Mouse (Mus musculus): ENCODE data around the gene Mei1. TPM values are rescaled to one million over a fixed set of nuclear protein-coding genes. Genes with fewer than 3 reads are reported as not detected.

Gene Mei1
- polyA plus RNA-seq, 1 experiment from 2014 or later = not detected

DNA sequence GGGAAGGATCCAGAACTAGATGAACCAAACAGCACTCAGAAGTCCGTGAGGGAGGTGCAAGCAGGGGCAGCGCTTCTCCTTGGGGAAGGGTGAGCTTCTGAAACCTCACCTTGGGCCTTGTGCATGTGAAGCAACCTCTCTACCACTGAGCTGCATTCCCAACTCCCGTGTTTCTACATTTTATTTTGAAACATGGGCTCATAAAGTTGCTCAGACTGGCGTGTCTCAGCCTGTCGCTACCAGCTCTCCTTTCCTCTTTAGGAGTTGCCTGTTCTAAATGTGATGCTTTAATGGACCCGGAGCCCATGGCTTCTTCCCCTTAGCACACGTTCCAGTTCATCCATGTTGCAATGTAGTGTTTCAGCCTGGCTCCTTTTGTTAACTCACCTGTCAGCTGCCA is 82.6 kb downstream of the Mei1 start:
- ATAC-seq (ENCODE audit: low read depth) = no peak
- 90% methylated on average over 7 of the region's 7 CpGs for WGBS

DNA sequence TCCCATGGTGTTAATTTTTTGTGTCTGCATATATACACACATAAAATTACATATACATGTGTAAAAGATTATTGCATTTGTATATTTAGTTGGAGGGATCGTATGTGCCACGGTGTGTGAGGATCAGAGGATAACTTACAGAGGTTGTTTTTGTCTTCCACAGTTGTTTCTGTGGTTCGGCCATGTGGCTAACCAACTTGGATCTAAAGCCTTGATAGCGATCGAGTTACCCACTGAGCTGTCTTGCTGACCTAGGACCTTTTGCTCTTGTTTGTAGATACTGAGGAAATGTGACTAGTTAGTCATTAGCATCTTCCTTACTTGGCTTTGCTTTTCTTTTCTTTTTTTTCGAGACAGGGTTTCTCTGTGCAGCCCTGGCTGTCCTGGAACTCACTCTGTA is 86.5 kb downstream of the Mei1 start:
- Histone ChIP-seq H3K9ac (replicated peaks; ENCODE audit: low read depth, low read length) (no peak overlapping the region), H3K36me3 (ENCODE audit: control insufficient read depth, insufficient read depth, low read length) (0 out of 2 replicates have a peak, but pooled peaks cover 2% of the 10 kb centered on the region), H3K27ac (ENCODE audit: low read depth, low read length) (no peak overlapping the region), H3K27me3 (ENCODE audit: control insufficient read depth, insufficient read depth, low read length) (no peaks in the 10 kb centered on the region), H3K9me3 (ENCODE audit: control insufficient read depth, low read length) (no peaks in the 10 kb centered on the region), H3K4me2 (ENCODE audit: low read depth, low read length) (no peak overlapping the region), H3K4me3 (ENCODE audit: low read depth, low read length) (no peak overlapping the region), H3K4me1 (ENCODE audit: control insufficient read depth, insufficient read depth, low read length) (peaks cover 10% of the 10 kb centered on the region; the same call in 1 of the 2 replicates)
- WGBS = 93% methylated on average over 6 of the region's 6 CpGs
- ATAC-seq (ENCODE audit: low read depth) = no peak

More for the DNA sequence above, 82.6 kb downstream of the Mei1 start:
- Histone ChIP-seq H3K9me3 (ENCODE audit: control insufficient read depth, low read length) (no peaks in the 10 kb centered on the region), H3K27me3 (ENCODE audit: control insufficient read depth, insufficient read depth, low read length) (no peaks in the 10 kb centered on the region), H3K4me2 (ENCODE audit: low read depth, low read length) (no peak overlapping the region), H3K9ac (replicated peaks; ENCODE audit: low read depth, low read length) (no peak overlapping the region), H3K36me3 (ENCODE audit: control insufficient read depth, insufficient read depth, low read length) (0 out of 2 replicates have a peak, but pooled peaks cover 3% of the 10 kb centered on the region), H3K4me3 (ENCODE audit: low read depth, low read length) (no peak overlapping the region), H3K27ac (ENCODE audit: low read depth, low read length) (no peak overlapping the region), H3K4me1 (ENCODE audit: control insufficient read depth, insufficient read depth, low read length) (peaks cover 14% of the 10 kb centered on the region)

DNA sequence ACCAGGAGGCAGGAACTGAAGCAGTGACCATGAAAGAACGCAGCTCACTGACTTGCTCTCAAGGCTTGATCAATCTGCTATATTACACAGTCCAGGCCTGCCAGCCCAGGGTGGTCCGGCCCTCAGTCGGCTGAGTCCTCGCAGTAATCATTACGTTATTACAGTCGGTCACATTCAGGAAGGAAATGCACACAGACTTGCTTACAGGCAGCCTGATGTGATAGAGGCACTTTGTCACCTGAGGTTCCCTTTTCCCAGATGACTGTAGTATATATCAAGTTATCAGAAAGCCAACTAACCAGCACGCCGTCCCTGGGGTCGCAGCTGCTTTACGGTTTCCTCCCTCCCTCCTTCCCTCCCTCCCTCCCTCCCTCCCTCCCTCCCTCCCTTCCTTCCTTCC is 87.1 kb downstream of the Mei1 start:
- Histone ChIP-seq H3K36me3 (ENCODE audit: control insufficient read depth, insufficient read depth, low read length) (no peaks in the 10 kb centered on the region), H3K27ac (ENCODE audit: low read depth, low read length) (no peak overlapping the region), H3K4me3 (ENCODE audit: low read depth, low read length) (no peak overlapping the region), H3K9me3 (ENCODE audit: control insufficient read depth, low read length) (no peaks in the 10 kb centered on the region), H3K4me2 (ENCODE audit: low read depth, low read length) (no peak overlapping the region), H3K9ac (replicated peaks; ENCODE audit: low read depth, low read length) (no peak overlapping the region), H3K4me1 (ENCODE audit: control insufficient read depth, insufficient read depth, low read length) (peaks cover 9% of the 10 kb centered on the region; the same call in 1 of the 2 replicates), H3K27me3 (ENCODE audit: control insufficient read depth, insufficient read depth, low read length) (no peaks in the 10 kb centered on the region)
- WGBS = 56% methylated on average over 10 of the region's 10 CpGs
- ATAC-seq (ENCODE audit: low read depth) = no peak

DNA sequence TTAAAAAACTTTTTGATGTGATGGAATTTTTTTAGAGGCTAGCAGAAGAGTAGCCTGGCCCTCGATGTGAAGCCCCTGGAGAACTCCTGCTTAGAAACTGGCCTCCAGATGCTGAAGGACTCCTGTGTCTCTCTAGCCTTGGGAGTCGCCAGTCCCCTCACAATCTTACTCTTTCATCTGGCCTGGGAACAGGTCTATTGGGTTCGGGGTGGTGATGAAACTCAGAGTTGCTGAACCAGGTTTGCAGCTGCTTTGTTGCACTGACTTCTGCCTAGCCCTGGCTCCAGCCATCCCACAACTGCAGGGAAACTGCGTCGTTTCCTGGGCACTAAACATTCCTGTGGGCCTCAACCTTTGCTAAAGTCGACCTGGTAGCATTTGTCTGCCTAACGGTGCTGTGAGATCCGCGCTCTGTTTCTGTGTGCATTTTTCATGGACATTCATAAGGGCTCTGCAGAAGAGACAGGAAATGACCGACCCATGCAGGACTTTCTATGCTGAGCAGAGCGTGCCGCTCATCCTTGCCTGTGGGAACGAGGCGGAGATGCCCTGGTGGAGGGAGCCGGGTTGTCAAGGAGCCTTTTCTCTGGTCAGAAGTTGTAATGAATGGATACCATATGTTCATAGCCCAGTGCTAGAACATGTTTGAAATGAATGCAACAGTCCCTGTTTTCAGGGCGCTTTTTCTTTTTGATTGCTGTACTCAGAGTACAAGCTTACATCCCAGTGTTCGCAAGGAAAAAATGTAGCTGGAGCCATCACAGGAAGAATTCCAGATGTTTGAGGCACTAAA is 88.6 kb downstream of the Mei1 start:
- H3K4me2 ChIP-seq (ENCODE audit: low read depth, low read length) = no peak overlapping the region
- H3K27me3 ChIP-seq (ENCODE audit: control insufficient read depth, insufficient read depth, low read length) = no peaks in the 10 kb centered on the region
- H3K4me3 ChIP-seq (ENCODE audit: low read depth, low read length) = no peak overlapping the region
- H3K36me3 ChIP-seq (ENCODE audit: control insufficient read depth, insufficient read depth, low read length) = no peaks in the 10 kb centered on the region
- H3K9me3 ChIP-seq (ENCODE audit: control insufficient read depth, low read length) = no peaks in the 10 kb centered on the region
- no peak overlapping the region for H3K27ac ChIP-seq (ENCODE audit: low read depth, low read length)
- ATAC-seq (ENCODE audit: low read depth) = no peak
- peaks cover 9% of the 10 kb centered on the region; the same call in 1 of the 2 replicates for H3K4me1 ChIP-seq (ENCODE audit: control insufficient read depth, insufficient read depth, low read length)
- H3K9ac ChIP-seq (replicated peaks; ENCODE audit: low read depth, low read length) = no peak overlapping the region
- 64% methylated on average over 17 of the region's 17 CpGs for whole genome bisulfite sequencing

DNA sequence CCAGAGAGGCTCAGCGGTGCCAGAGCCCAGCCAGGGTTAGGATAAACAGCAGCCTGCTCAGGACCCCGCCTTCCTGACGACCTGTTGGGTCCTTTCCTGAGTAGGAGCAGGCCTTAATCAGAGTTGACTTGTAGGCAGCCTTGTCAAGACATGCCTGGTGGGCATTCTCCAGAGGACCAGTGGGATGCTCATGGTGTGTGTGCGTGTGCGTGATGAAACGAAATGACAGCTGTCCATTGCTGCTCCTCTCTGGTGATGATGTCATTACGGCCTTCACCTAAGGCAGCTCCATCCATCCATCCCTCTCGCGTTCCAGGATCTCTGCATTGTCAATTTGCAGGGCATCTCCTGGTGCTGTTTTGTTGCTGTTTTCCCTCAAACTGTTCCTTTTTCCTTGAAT is 89.7 kb downstream of the Mei1 start:
- Histone ChIP-seq H3K4me3 (ENCODE audit: low read depth, low read length) (no peak overlapping the region), H3K36me3 (ENCODE audit: control insufficient read depth, insufficient read depth, low read length) (no peaks in the 10 kb centered on the region), H3K27ac (ENCODE audit: low read depth, low read length) (no peak overlapping the region), H3K9ac (replicated peaks; ENCODE audit: low read depth, low read length) (no peak overlapping the region), H3K27me3 (ENCODE audit: control insufficient read depth, insufficient read depth, low read length) (no peaks in the 10 kb centered on the region), H3K9me3 (ENCODE audit: control insufficient read depth, low read length) (no peaks in the 10 kb centered on the region), H3K4me1 (ENCODE audit: control insufficient read depth, insufficient read depth, low read length) (peaks cover 12% of the 10 kb centered on the region; the same call in 1 of the 2 replicates), H3K4me2 (ENCODE audit: low read depth, low read length) (no peak overlapping the region)
- WGBS = 86% methylated on average over 9 of the region's 9 CpGs
- no peak for ATAC-seq (ENCODE audit: low read depth)

DNA sequence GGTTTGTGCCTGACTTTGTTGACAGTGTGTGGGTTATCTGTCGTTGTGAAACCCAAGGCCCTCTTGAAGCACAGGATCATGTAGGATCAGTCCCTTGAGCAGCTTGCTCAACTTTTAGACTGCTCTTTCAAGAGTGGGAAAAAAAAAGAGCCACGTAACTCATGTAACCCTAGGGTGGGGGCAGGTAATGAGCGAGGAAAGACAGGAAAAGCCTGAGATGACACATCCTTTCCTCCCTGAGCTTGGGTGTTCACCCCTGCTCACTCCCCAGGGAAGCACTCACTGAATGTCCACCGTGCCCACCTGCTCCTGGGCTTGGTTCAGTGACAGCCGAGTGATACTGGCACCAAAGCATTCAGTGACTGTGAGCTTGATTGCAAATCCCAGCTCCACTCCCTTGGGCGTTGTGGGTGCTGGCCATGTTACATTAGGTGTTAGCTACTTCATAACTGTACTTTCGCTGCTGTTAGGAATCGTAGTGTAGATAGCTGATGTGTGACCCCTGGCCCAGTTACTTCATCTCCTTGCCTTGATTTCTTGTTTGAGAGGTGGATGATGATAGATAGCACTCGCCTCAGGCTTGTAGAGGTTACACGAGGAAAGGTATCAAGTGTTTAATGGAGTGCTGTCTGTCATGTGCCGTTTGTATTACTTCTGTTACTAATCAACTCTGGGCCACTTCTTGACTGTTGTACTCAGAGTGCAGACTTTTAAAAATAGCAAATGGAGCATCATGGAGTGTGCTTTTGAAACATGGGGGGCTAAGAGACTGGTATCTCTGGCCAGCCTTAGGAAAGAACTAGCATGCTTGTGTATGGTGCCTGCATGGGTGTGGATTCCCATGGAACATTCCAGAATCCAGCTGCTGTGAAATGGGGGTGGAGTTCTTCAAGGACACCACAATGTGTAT is 91.2 kb downstream of the Mei1 start:
- Histone ChIP-seq H3K4me3 (ENCODE audit: low read depth, low read length) (no peak overlapping the region), H3K9ac (replicated peaks; ENCODE audit: low read depth, low read length) (no peak overlapping the region), H3K9me3 (ENCODE audit: control insufficient read depth, low read length) (no peaks in the 10 kb centered on the region), H3K27me3 (ENCODE audit: control insufficient read depth, insufficient read depth, low read length) (no peaks in the 10 kb centered on the region), H3K4me2 (ENCODE audit: low read depth, low read length) (no peak overlapping the region), H3K4me1 (ENCODE audit: control insufficient read depth, insufficient read depth, low read length) (peaks cover 16% of the 10 kb centered on the region), H3K27ac (ENCODE audit: low read depth, low read length) (no peak overlapping the region), H3K36me3 (ENCODE audit: control insufficient read depth, insufficient read depth, low read length) (no peaks in the 10 kb centered on the region)
- ATAC-seq (ENCODE audit: low read depth) = no peak
- WGBS = 81% methylated on average over 11 of the region's 11 CpGs

DNA sequence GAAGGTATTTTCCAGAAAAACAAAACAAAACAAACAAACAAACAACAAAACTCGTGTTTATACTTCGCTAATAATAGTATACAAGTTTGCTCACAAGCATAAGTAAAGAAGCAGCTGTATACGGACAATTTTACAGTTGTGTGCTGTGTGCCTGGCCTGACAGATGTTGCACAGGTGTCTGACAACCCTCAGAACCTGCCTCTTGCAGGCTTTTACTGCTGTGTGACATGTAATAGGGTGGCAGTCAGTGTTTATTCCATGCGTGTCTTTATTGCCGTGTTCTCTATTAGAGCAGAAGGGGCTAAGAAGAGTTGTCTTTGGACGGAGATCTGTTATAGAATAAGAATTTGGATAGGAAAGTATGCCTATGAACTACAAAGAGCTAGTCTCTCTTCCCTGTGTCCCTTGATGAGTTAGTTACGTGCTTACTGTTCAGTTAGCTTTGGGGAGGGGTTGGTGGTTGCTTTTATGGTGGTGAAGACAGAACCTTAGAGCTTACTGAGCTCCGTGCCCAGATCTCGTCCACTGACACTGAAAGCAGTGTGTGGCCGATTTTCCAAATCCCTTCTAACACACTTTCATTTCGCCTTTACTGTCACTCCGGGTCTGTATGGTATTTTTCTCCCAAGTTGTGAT is 92.3 kb downstream of the Mei1 start:
- Histone ChIP-seq H3K27ac (ENCODE audit: low read depth, low read length) (no peak overlapping the region), H3K4me2 (ENCODE audit: low read depth, low read length) (no peak overlapping the region), H3K9ac (replicated peaks; ENCODE audit: low read depth, low read length) (no peak overlapping the region), H3K4me3 (ENCODE audit: low read depth, low read length) (no peak overlapping the region), H3K4me1 (ENCODE audit: control insufficient read depth, insufficient read depth, low read length) (peaks cover 27% of the 10 kb centered on the region), H3K9me3 (ENCODE audit: control insufficient read depth, low read length) (no peaks in the 10 kb centered on the region), H3K27me3 (ENCODE audit: control insufficient read depth, insufficient read depth, low read length) (no peaks in the 10 kb centered on the region), H3K36me3 (ENCODE audit: control insufficient read depth, insufficient read depth, low read length) (no peaks in the 10 kb centered on the region)
- 84% methylated on average over 12 of the region's 12 CpGs for WGBS
- ATAC-seq (ENCODE audit: low read depth) = no peak

DNA sequence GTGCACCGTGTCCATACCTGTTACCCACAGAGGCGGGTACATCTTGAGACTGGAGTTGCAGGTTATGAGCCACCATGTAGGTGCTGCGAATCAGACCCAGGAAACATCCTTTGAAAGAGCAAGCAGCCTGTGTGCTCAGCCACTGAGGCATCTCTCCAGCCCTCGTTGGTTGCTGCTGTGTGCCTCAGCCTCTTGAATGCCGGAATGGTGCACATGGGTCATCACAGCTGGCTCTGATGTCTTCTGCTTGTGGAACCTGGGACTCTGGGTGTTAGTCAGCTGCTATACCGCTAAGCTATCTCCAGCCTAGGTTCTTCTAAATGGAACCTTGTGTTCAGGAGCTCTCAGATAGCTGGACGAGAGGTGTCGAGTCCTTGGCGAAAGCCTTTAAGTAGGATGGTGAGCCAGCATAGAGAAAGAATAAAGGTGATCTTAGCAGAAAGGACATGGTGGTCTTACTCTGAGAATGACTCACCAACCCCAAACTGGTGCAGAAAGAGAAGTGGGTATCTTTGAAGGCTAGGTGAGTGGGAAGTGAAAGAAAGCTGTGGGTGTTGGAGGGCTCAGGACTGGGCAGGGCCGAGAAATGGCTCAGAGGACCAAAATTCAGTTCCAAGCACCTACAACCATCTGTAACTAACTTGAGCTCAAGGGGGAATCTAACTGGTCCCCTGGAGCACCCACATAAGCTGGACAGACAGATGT is 93.7 kb downstream of the Mei1 start:
- Histone ChIP-seq H3K27ac (ENCODE audit: low read depth, low read length) (no peak overlapping the region), H3K4me1 (ENCODE audit: control insufficient read depth, insufficient read depth, low read length) (peaks cover 33% of the 10 kb centered on the region)
- ATAC-seq (ENCODE audit: low read depth) = no peak

More for the DNA sequence above, 93.7 kb downstream of the Mei1 start:
- Histone ChIP-seq H3K4me2 (ENCODE audit: low read depth, low read length) (no peak overlapping the region), H3K9me3 (ENCODE audit: control insufficient read depth, low read length) (no peaks in the 10 kb centered on the region), H3K36me3 (ENCODE audit: control insufficient read depth, insufficient read depth, low read length) (no peaks in the 10 kb centered on the region), H3K27me3 (ENCODE audit: control insufficient read depth, insufficient read depth, low read length) (no peaks in the 10 kb centered on the region), H3K4me3 (ENCODE audit: low read depth, low read length) (no peak overlapping the region), H3K9ac (replicated peaks; ENCODE audit: low read depth, low read length) (no peak overlapping the region)
- 85% methylated on average over 10 of the region's 10 CpGs for WGBS
